Mouse (Mus musculus) kidney, postnatal 10 days (tissue): Measurements from ENCODE around the gene Ak2.

ENCODE experiments used
- DNase-seq: peaks from one replicate; pipeline ENCODE4 v3.0.0; 2021; ENCODE audit warnings: mixed read lengths

Ak2 gene

GRCm38 (mm10) chr4:129049306-129050011 lies 57.7 kb downstream of the Ak2 start:
- DNase-seq = peak; percentile 48

- DNase-seq = no peak
Measured at GRCm38 (mm10) chr4:129050365-129050764, 58.6 kb downstream of the Ak2 start.

- no peak for DNase-seq
Measured at GRCm38 (mm10) chr4:129050901-129051417, 59.2 kb downstream of the Ak2 start.

GRCm38 (mm10) chr4:129051461-129052183 lies 59.9 kb downstream of the Ak2 start:
- no peak for DNase-seq

GRCm38 (mm10) chr4:129054757-129055156 lies 63.0 kb downstream of the Ak2 start:
- DNase-seq = no peak

- DNase-seq = no peak
Measured at GRCm38 (mm10) chr4:129055562-129055961, 63.8 kb downstream of the Ak2 start.

- peak; percentile 99 for DNase-seq
Measured at GRCm38 (mm10) chr4:129057533-129058206, 65.9 kb downstream of the Ak2 start.

GRCm38 (mm10) chr4:129058207-129059092 lies 66.7 kb downstream of the Ak2 start, which contains the start of gene Rnf19b:
Rnf19b (plus strand) TSS chr4:129058271.
- DNase-seq = peak; percentile 66

- peak; percentile 38 for DNase-seq
Measured at GRCm38 (mm10) chr4:129059125-129059551, 67.4 kb downstream of the Ak2 start.

GRCm38 (mm10) chr4:129059922-129060321 lies 68.2 kb downstream of the Ak2 start:
- no peak for DNase-seq
